Mouse (Mus musculus): ENCODE results near the gene Arhgef12.

- TF ChIP-seq CHD2 (IDR thresholded peaks at IDR 0.05; ENCODE audit: low read depth, low read length) (no peak), ZNF384 (IDR thresholded peaks at IDR 0.05; ENCODE audit: low read depth, low read length) (no peak), ZC3H11A (IDR thresholded peaks at IDR 0.05; ENCODE audit: borderline replicate concordance, low read depth, low read length) (no peak), MAFK (IDR thresholded peaks at IDR 0.05; ENCODE audit: insufficient read depth, low read depth, low read length) (no peak), HCFC1 (IDR thresholded peaks at IDR 0.05; ENCODE audit: borderline replicate concordance, insufficient read depth, low read length) (no peak)
Observed at GRCm38 (mm10) chr9:43050391-43050790, 56.6 kb downstream of the Arhgef12 start.

Data from ES-E14 (cell line).